In genomic region chr17:7985597-7985996, GRCm38 (mm10) we compare ENCODE assay signal across 8 mouse cellular contexts. TPM values are rescaled to one million over a fixed set of nuclear protein-coding genes. Genes with fewer than 3 reads are reported as not detected.
DNase-seq lines count a peak whose midpoint lies in the region; ATAC-seq and TF ChIP-seq lines count a peak whose summit lies in the region.
"Not testable (repeated sequence)": the region's sequence is repeated elsewhere in the genome, so short reads cannot be mapped to it uniquely, and the experiment has no call there.

No protein-coding gene starts in this region.

- not testable (repeated sequence) for H3K4me3 ChIP-seq in liver, postnatal 0 days (ENCODE audit: low read depth, low read length); lung, embryonic 16.5 days (ENCODE audit: low read length)

- DNase-seq in Muller cell, postnatal 12 days (ENCODE audit: inconsistent ontology term): peak; percentile 9
- peak; percentile 13 for DNase-seq in adrenal gland, postnatal 10 days
- peak; percentile 21 for DNase-seq in kidney, adult 18-20 months
- peak; percentile 16 for DNase-seq in kidney, postnatal 14 days
- DNase-seq in liver, postnatal 0 days: not testable (repeated sequence)
- DNase-seq in lung, postnatal 4 days: peak; percentile 27 to 71
- peak; percentile 20 for DNase-seq in urinary bladder, postnatal 14 days (ENCODE audit: low spot score)

- H3K27ac ChIP-seq in liver, postnatal 0 days (ENCODE audit: low read depth); lung, embryonic 16.5 days (ENCODE audit: low read length): not testable (repeated sequence)

- TF ChIP-seq EP300 in liver, postnatal 0 days (IDR thresholded peaks at IDR 0.05; ENCODE audit: low read depth): not testable (repeated sequence)

- not testable (repeated sequence) for H3K4me2 ChIP-seq in liver, postnatal 0 days (ENCODE audit: low read depth, low read length); lung, embryonic 16.5 days (ENCODE audit: low read depth, low read length)

- TF ChIP-seq CTCF in liver, postnatal 0 days (IDR thresholded peaks at IDR 0.05; ENCODE audit: low read depth): not testable (repeated sequence)

- H3K36me3 ChIP-seq in liver, postnatal 0 days (replicated peaks; ENCODE audit: insufficient read depth, low read length); lung, embryonic 16.5 days (ENCODE audit: control insufficient read depth, insufficient read depth, low read length): not testable (repeated sequence)

- H3K4me1 ChIP-seq in liver, postnatal 0 days (ENCODE audit: insufficient read depth); lung, embryonic 16.5 days (replicated peaks; ENCODE audit: control insufficient read depth, insufficient read depth, low read length): not testable (repeated sequence)

- peak; percentile 44; the same call in 1 of the 2 replicates for ATAC-seq in liver, postnatal 0 days
- peak; percentile 89 for ATAC-seq in lung, embryonic 16.5 days (ENCODE audit: low read depth)

- 77% methylated on average over 4 of the region's 4 CpGs for WGBS in liver, postnatal 0 days (ENCODE audit: insufficient replicate concordance)
- 20% methylated on average over 4 of the region's 4 CpGs for WGBS in lung, embryonic 16.5 days

- not testable (repeated sequence) for H3K27me3 ChIP-seq in liver, postnatal 0 days (ENCODE audit: insufficient read depth, low read length); lung, embryonic 16.5 days (ENCODE audit: control insufficient read depth, insufficient read depth, low read depth, low read length)

- not testable (repeated sequence) for H3K9me3 ChIP-seq in liver, postnatal 0 days (ENCODE audit: low read length); lung, embryonic 16.5 days (ENCODE audit: control insufficient read depth, low read length)

- H3K9ac ChIP-seq in liver, postnatal 0 days (replicated peaks); lung, embryonic 16.5 days (ENCODE audit: low read length): not testable (repeated sequence)

RNA-seq across cellular contexts. Expression of gene Rsph3a, which starts 40.2 kb away (rescaled TPM):
- 10 to 100 TPM; 43.0 to 43.9 TPM for total RNA-seq in adrenal gland, postnatal 10 days (2021)
- polyA plus RNA-seq in liver, postnatal 0 days (2015; fragmentation: Nextera tagmentation; extraction: Ambion mirVana): 16.0 and 16.2 TPM in 2 replicates
- polyA plus RNA-seq in lung, embryonic 16.5 days (2015; fragmentation: Nextera tagmentation; extraction: Ambion mirVana): 57.6 and 74.4 TPM in 2 replicates

RNA-seq across cellular contexts. Expression of gene Tagap, which starts 59.8 kb away (rescaled TPM):
- 1 to 10 TPM; 4.5 to 4.6 TPM for total RNA-seq in adrenal gland, postnatal 10 days (2021)
- 1.5 TPM in 2 replicates for polyA plus RNA-seq in liver, postnatal 0 days (2015; fragmentation: Nextera tagmentation; extraction: Ambion mirVana)
- 1.0 and 1.8 TPM in 2 replicates for polyA plus RNA-seq in lung, embryonic 16.5 days (2015; fragmentation: Nextera tagmentation; extraction: Ambion mirVana)
